Mouse (Mus musculus) embryonic facial prominence, embryonic 14.5 days (tissue): Measurements from ENCODE around the gene Akap9. TPM values are rescaled to one million over a fixed set of nuclear protein-coding genes. Genes with fewer than 3 reads are reported as not detected.
"Not testable (repeated sequence)": the region's sequence is repeated elsewhere in the genome, so short reads cannot be mapped to it uniquely, and the experiment has no call there.

Experiments used
- ATAC-seq: fragments of 200-750 bp; cut with Nextera tagmentation; 2 replicates; pipeline ENCODE4 v1.8.0; 2017; ENCODE audit warnings: low read depth, moderate number of reproducible peaks, moderate TSS enrichment
- DNase-seq: peaks from one replicate; pipeline ENCODE4 v3.0.0-alpha.2; 2015; ENCODE audit warnings: low spot score
- H3K27ac ChIP-seq: fragments of 300-500 bp; sonication (generic); replicated peaks from 2 replicates; pipeline ENCODE4 v1.5.1; 2014; ENCODE audit warnings: low read depth, mild to moderate bottlenecking, low read length, moderate library complexity
- H3K27me3 ChIP-seq: fragments of 300-500 bp; sonication (generic); replicated peaks from 2 replicates; pipeline ENCODE4 v1.6.1; 2014; ENCODE audit warnings: low read length; ENCODE audit not compliant: control insufficient read depth, insufficient read depth
- H3K36me3 ChIP-seq: fragments of 300-500 bp; sonication (generic); 2 replicates; pipeline ENCODE4 v1.6.1; 2014; ENCODE audit warnings: low read length, mixed read lengths; ENCODE audit not compliant: control insufficient read depth, insufficient read depth
- H3K4me1 ChIP-seq: fragments of 300-500 bp; sonication (generic); 2 replicates; pipeline ENCODE4 v1.6.1; 2014; ENCODE audit warnings: antibody characterized with exemption, low read length; ENCODE audit not compliant: control insufficient read depth, insufficient read depth
- H3K4me2 ChIP-seq: fragments of 300-500 bp; sonication (generic); 2 replicates; pipeline ENCODE4 v1.6.1; 2014; ENCODE audit warnings: low read depth, mild to moderate bottlenecking, low read length, moderate library complexity, mixed read lengths
- H3K4me3 ChIP-seq: fragments of 300-500 bp; sonication (generic); 2 replicates; pipeline ENCODE4 v1.5.1; 2014; ENCODE audit warnings: low read depth, mild to moderate bottlenecking, low read length
- H3K9ac ChIP-seq: fragments of 300-500 bp; sonication (generic); 2 replicates; pipeline ENCODE4 v1.6.1; 2014; ENCODE audit warnings: low read depth, mild to moderate bottlenecking, low read length, moderate library complexity, mixed read lengths
- H3K9me3 ChIP-seq: fragments of 300-500 bp; sonication (generic); 2 replicates; pipeline ENCODE4 v1.6.1; 2016; ENCODE audit warnings: low read length; ENCODE audit not compliant: control insufficient read depth
- WGBS: fragments of 180-500 bp; shearing (Covaris S2); extraction: QIAGEN DNeasy Blood & Tissue Kit; methylation state at CpG from one replicate; pipeline ENCODE4 v1.1.7; 2014; 5-methylcytosine and 5-hydroxymethylcytosine counted together
- polyA plus RNA-seq: library from polyadenylated mRNA; unstranded; fragments of >200 nt; fragmentation: Nextera tagmentation; extraction: Ambion mirVana; gene quantifications from 2 replicates; pipeline ENCODE4 v1.2.1, GENCODE M21; 2014

The Akap9 gene
- polyA plus RNA-seq, 1 experiment from 2014 or later: 110 TPM

DNA sequence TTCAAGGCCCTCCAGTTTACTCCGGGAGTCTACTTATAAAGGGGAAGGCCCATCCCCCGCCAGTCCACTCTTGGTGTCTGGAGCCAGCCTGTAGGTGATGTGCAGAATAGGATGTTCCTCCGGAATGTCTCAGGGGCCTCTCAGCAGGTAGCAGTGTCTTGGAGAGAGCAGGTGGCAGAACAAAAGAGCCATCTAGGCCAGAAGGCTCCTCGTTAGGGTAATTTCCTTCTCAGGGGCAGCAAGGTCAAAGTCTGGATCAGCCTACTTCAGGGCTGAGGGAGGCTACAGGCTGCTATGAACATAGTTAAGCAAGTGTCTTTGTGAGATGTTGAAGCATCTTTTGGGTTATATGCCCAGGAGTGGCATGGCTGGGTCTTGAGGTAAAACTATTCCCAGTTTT lies 15.3 kb downstream of the Akap9 start:
- not testable (repeated sequence) for H3K9ac ChIP-seq
- WGBS: 65% methylated on average over 4 of the region's 4 CpGs

DNA sequence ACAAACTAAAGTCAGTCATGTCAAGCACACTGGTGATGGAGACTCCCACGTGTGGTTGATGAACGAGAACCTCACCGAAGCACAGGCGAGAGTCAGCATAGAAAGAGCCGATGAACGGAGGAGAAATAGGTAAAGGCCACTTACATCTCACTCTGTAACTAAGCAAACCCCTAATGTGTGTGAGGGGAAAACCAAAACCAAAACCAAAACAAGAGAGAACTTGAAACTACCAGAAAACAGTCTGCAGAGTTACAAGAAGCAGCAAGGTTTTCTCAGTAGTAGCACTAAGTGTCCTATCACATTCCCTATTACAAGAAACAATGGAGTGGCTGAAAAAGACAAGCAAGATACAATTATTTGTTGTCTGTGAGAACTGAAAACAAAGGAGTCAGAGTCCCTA lies 24.6 kb downstream of the Akap9 start:
- WGBS: 93% methylated on average over 6 of the region's 6 CpGs
- peaks cover 76% of the 10 kb centered on the region for H3K36me3 ChIP-seq
- no peak overlapping the region for H3K4me2 ChIP-seq
- no peaks in the 10 kb centered on the region for H3K9me3 ChIP-seq
- no peaks in the 10 kb centered on the region for H3K27me3 ChIP-seq
- H3K27ac ChIP-seq: no peak overlapping the region
- ATAC-seq (no peak), DNase-seq (no peak)
- no peak overlapping the region for H3K9ac ChIP-seq
- H3K4me1 ChIP-seq: no peaks in the 10 kb centered on the region
- H3K4me3 ChIP-seq: no peak overlapping the region

More for the DNA sequence above, 15.3 kb downstream of the Akap9 start:
- ATAC-seq, H3K4me3 ChIP-seq, H3K36me3 ChIP-seq, H3K27me3 ChIP-seq, DNase-seq, H3K4me2 ChIP-seq, H3K27ac ChIP-seq, H3K9me3 ChIP-seq, H3K4me1 ChIP-seq: not testable (repeated sequence)

DNA sequence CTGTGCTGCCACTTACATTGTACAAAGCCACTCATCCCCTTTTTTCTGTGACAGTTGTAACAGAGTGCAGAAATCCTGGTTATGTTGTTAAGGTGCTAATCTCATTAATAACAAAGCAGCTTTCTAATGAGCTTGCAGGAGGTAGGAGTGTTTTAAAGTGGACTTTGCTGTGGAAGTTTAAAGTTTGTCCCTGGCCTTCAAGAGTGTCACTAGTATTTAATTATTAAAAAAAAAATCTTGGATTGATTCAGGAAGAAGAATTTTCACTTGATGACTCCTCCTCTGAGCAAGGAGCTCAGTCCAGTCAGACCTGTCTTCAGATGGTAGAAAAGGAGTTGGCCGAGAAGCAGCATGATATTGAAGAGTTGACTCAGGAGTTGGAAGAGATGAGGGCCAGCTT lies 26.7 kb downstream of the Akap9 start:
- peaks cover 76% of the 10 kb centered on the region for H3K36me3 ChIP-seq
- H3K4me1 ChIP-seq: no peaks in the 10 kb centered on the region
- no peak overlapping the region for H3K27ac ChIP-seq
- H3K4me3 ChIP-seq: no peak overlapping the region
- ATAC-seq: no peak
- H3K27me3 ChIP-seq: no peaks in the 10 kb centered on the region
- no peaks in the 10 kb centered on the region for H3K9me3 ChIP-seq
- 88% methylated on average over 1 of the region's 1 CpGs for WGBS
- H3K4me2 ChIP-seq: no peak overlapping the region
- no peak overlapping the region for H3K9ac ChIP-seq
- DNase-seq: no peak

DNA sequence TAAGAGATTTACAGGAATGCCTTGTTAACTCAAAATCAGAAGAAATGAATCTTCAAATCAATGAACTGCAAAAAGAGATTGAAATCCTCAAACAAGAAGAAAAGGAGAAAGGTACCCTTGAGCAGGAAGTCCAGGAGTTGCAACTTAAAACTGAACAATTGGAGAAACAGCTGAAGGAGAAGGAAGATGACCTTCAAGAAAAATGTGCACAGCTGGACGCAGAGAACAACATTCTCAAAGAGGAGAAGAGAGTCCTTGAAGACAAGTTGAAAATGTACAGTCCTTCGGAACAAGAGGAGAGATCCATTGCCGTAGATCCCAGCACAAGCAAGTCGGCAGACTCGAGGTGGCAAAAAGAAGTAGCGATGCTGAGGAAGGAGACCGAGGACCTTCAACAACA lies 33.4 kb downstream of the Akap9 start:
- H3K9me3 ChIP-seq: no peaks in the 10 kb centered on the region
- H3K27me3 ChIP-seq: no peaks in the 10 kb centered on the region
- 95% methylated on average over 7 of the region's 7 CpGs for WGBS
- no peak for ATAC-seq
- H3K36me3 ChIP-seq: peaks cover 76% of the 10 kb centered on the region
- H3K27ac ChIP-seq: no peak overlapping the region
- no peak overlapping the region for H3K4me3 ChIP-seq
- H3K4me2 ChIP-seq: no peak overlapping the region
- no peaks in the 10 kb centered on the region for H3K4me1 ChIP-seq
- H3K9ac ChIP-seq: no peak overlapping the region
- no peak for DNase-seq

DNA sequence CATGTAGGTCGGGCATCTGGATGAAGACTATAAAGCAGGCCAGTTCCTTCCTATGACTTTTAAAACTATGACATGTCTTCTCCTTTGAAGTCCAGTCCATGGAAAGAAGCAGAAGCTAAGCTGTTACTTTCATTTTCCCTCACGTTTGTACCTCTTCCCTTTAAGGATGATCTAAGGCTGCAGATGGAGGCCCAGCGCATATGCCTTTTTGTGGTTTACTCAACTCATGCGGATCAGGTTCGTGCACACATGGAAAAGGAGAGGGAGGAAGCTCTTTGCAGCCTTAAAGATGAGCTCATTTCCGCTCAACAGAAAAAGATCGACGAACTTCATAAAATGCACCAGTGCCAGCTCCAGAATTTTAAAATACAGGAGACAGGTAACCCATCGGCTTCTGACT lies 40.6 kb downstream of the Akap9 start:
- H3K4me1 ChIP-seq: no peaks in the 10 kb centered on the region
- no peak overlapping the region for H3K4me2 ChIP-seq
- no peak for ATAC-seq
- 92% methylated on average over 9 of the region's 9 CpGs for WGBS
- H3K9ac ChIP-seq: no peak overlapping the region
- peaks cover 62% of the 10 kb centered on the region for H3K36me3 ChIP-seq
- H3K27ac ChIP-seq: no peak overlapping the region
- H3K9me3 ChIP-seq: no peaks in the 10 kb centered on the region
- no peaks in the 10 kb centered on the region for H3K27me3 ChIP-seq
- no peak overlapping the region for H3K4me3 ChIP-seq
- no peak for DNase-seq

DNA sequence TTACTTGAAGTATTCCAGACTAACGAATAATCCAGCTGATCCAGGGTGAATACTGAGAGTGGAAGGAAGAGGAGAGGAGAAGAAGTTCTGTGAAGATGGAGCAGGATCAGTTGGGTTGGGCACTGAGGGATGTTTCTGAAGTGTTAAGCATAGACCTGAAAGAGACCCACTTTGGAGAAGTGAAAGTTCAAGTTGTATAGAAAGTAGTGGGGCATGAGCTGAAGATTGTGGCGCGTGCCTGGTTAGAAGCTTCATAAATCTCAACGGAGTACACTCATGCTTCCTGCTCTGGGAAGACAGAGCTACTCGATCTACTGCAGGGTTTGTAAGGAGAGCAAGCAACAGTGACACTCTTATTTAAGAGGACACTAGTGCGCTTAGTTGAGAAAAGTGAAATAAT lies 41.3 kb downstream of the Akap9 start:
- ATAC-seq (no peak), DNase-seq (no peak)
- H3K4me3 ChIP-seq: no peak overlapping the region
- WGBS: 93% methylated on average over 6 of the region's 6 CpGs
- no peak overlapping the region for H3K27ac ChIP-seq
- H3K27me3 ChIP-seq: no peaks in the 10 kb centered on the region
- H3K9ac ChIP-seq: no peak overlapping the region
- H3K4me2 ChIP-seq: no peak overlapping the region
- H3K9me3 ChIP-seq: no peaks in the 10 kb centered on the region
- no peaks in the 10 kb centered on the region for H3K4me1 ChIP-seq
- peaks cover 64% of the 10 kb centered on the region for H3K36me3 ChIP-seq

DNA sequence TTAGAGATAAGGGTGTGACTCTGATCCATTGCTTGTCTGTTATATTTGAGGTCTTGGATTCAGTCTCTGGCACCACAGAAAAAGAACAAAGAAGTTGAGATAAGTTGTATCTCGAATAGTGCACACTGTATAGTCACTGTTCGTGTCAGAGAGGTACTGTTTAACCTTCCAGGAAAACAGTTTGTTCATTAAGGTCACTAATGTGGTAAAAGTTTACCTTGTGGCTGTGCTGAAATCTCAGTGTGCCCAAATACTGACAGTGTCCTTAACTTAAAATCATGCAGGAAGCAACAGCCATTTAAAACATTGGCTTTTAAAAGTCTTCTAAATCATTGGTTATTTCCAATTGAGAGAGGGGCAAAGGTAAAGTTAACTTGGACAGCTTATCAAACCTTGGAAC lies 43.1 kb downstream of the Akap9 start:
- Histone ChIP-seq H3K27me3 (no peaks in the 10 kb centered on the region), H3K27ac (no peak overlapping the region), H3K9me3 (no peaks in the 10 kb centered on the region), H3K4me2 (no peak overlapping the region), H3K9ac (no peak overlapping the region), H3K4me3 (no peak overlapping the region), H3K36me3 (peaks cover 67% of the 10 kb centered on the region), H3K4me1 (no peaks in the 10 kb centered on the region)
- DNase-seq (no peak), ATAC-seq (no peak)
- 86% methylated on average over 2 of the region's 2 CpGs for WGBS

DNA sequence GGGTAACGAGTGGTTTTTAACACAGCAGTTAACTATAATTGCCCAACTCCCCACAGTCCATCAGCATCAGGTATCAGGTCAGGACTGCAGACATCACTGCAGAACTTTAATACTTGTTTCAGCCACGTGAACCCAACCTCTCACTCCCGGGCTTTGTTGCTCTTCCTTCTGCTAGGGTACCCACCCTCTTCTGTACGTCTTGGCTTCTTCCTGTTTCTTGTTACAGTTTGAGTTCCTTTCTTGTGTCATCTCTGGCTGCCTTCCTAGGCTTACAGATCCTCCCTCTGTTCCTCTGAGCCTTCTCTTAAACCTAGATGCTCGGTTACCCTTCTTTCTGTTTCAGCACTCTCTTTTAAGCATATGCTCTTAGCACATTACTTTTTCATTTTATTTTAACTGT lies 45.9 kb downstream of the Akap9 start:
- H3K9me3 ChIP-seq: no peaks in the 10 kb centered on the region
- peaks cover 78% of the 10 kb centered on the region for H3K36me3 ChIP-seq
- no peaks in the 10 kb centered on the region for H3K4me1 ChIP-seq
- H3K27me3 ChIP-seq: no peaks in the 10 kb centered on the region
- H3K4me2 ChIP-seq: no peak overlapping the region
- H3K27ac ChIP-seq: no peak overlapping the region
- H3K4me3 ChIP-seq: no peak overlapping the region
- WGBS: 83% methylated on average over 5 of the region's 5 CpGs
- H3K9ac ChIP-seq: no peak overlapping the region
- no peak for ATAC-seq
- DNase-seq: no peak

DNA sequence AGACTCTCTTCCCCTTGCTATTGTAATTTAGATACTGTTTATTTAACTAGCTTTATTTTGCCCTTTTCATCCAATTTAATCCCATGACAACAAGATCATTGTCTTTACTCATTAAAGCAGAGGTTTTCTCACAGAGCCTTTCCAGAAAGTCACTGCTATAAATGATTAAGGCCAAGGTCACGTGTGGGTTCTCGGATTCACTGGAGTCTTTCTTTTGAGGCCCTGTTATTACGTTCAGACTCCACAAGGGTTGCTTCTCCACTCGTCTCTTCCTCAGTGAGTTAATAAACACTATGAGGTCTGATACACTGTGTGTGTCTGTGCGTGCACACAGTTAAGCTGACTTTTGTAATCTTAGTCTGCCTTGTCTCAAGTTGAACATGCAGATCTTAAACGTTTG lies 47.0 kb downstream of the Akap9 start:
- Histone ChIP-seq H3K27ac (no peak overlapping the region), H3K4me1 (no peaks in the 10 kb centered on the region), H3K4me2 (no peak overlapping the region), H3K9ac (no peak overlapping the region), H3K9me3 (no peaks in the 10 kb centered on the region), H3K27me3 (no peaks in the 10 kb centered on the region), H3K4me3 (no peak overlapping the region), H3K36me3 (peaks cover 73% of the 10 kb centered on the region)
- DNase-seq (no peak), ATAC-seq (no peak)
- WGBS: 74% methylated on average over 6 of the region's 6 CpGs
